Mouse (Mus musculus) hindbrain, embryonic 11.5 days (tissue): Measurements from ENCODE around the gene Pnn. TPM values are rescaled to one million over a fixed set of nuclear protein-coding genes. Genes with fewer than 3 reads are reported as not detected.
"Not testable (repeated sequence)": the region's sequence is repeated elsewhere in the genome, so short reads cannot be mapped to it uniquely, and the experiment has no call there.

ENCODE experiments used
- ATAC-seq: fragments of 200-750 bp; cut with Nextera tagmentation; 2 replicates; pipeline ENCODE4 v1.8.0; 2017; ENCODE audit warnings: mild to moderate bottlenecking, moderate TSS enrichment, moderate library complexity; ENCODE audit not compliant: low FRiP score
- DNase-seq: peaks from one replicate; pipeline ENCODE4 v3.0.0-alpha.2; 2015; ENCODE audit warnings: low spot score
- H3K27ac ChIP-seq: fragments of 300-500 bp; sonication (generic); 2 replicates; pipeline ENCODE4 v1.5.1; 2014; ENCODE audit warnings: mild to moderate bottlenecking, low read depth, low read length
- H3K27me3 ChIP-seq: fragments of 300-500 bp; sonication (generic); 2 replicates; pipeline ENCODE4 v1.6.1; 2014; ENCODE audit warnings: mild to moderate bottlenecking, low read length, moderate library complexity, mixed read lengths; ENCODE audit not compliant: control insufficient read depth, insufficient read depth
- H3K36me3 ChIP-seq: fragments of 300-500 bp; sonication (generic); 2 replicates; pipeline ENCODE4 v1.6.1; 2014; ENCODE audit warnings: mild to moderate bottlenecking, low read length, moderate library complexity, mixed read lengths; ENCODE audit not compliant: control insufficient read depth, insufficient read depth
- H3K4me1 ChIP-seq: fragments of 300-500 bp; sonication (generic); replicated peaks from 2 replicates; pipeline ENCODE4 v1.6.1; 2014; ENCODE audit warnings: low read length, mixed read lengths; ENCODE audit not compliant: control insufficient read depth, insufficient read depth
- H3K4me2 ChIP-seq: fragments of 300-500 bp; sonication (generic); replicated peaks from 2 replicates; pipeline ENCODE4 v1.6.1; 2014; ENCODE audit warnings: mild to moderate bottlenecking, low read depth, low read length
- H3K4me3 ChIP-seq: fragments of 300-500 bp; sonication (generic); 2 replicates; pipeline ENCODE4 v1.5.1; 2014; ENCODE audit warnings: low read depth, low read length
- H3K9ac ChIP-seq: fragments of 300-500 bp; sonication (generic); 2 replicates; pipeline ENCODE4 v1.6.1; 2014; ENCODE audit warnings: low read depth, low read length
- H3K9me3 ChIP-seq: fragments of 300-500 bp; sonication (generic); 2 replicates; pipeline ENCODE4 v1.6.1; 2016; ENCODE audit warnings: low read length; ENCODE audit not compliant: control insufficient read depth
- WGBS: fragments of 180-500 bp; shearing (Covaris S2); extraction: QIAGEN DNeasy Blood & Tissue Kit; methylation state at CpG from one replicate; pipeline ENCODE4 v1.1.7; 2014; 5-methylcytosine and 5-hydroxymethylcytosine counted together
- polyA plus RNA-seq: library from polyadenylated mRNA; unstranded; fragments of >200 nt; fragmentation: Nextera tagmentation; extraction: Ambion mirVana; gene quantifications from 2 replicates; pipeline ENCODE4 v1.2.1, GENCODE M21; 2014

Gene Pnn
- polyA plus RNA-seq, 1 experiment from 2014 or later: 107 TPM

DNA sequence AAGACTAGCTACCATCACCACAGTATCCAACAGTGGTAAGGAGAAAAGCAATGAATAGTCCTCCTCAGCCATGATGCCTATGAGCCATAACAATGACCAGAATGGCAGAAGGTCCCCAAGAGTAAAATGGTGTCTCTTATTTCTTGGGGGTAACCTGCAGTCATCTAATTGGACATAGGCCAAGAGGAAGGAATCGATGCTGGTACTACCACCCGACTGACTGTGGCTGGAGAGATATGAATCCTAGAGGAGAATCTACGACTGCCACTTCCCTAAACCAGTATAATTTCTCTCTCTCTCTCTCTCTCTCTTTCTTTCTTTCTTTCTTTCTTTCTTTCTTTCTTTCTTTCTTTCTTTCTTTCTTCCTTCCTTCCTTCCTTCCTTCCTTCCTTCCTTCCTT lies 14.2 kb upstream of the Pnn start:
- no peak for DNase-seq
- Histone ChIP-seq H3K27ac (no peak overlapping the region), H3K4me1 (no peaks in the 10 kb centered on the region), H3K9ac (no peak overlapping the region), H3K27me3 (no peaks in the 10 kb centered on the region), H3K36me3 (peaks cover 2% of the 10 kb centered on the region; the same call in 1 of the 2 replicates), H3K9me3 (no peaks in the 10 kb centered on the region), H3K4me3 (no peak overlapping the region), H3K4me2 (no peak overlapping the region)
- 88% methylated on average over 3 of the region's 3 CpGs for WGBS
- ATAC-seq: no peak

- no peaks in the 10 kb centered on the region for H3K27me3 ChIP-seq
- WGBS: 97% methylated on average over 5 of the region's 5 CpGs
Observed at GRCm38 (mm10) chr12:59053166-59053565, 13.5 kb upstream of the Pnn start.

DNA sequence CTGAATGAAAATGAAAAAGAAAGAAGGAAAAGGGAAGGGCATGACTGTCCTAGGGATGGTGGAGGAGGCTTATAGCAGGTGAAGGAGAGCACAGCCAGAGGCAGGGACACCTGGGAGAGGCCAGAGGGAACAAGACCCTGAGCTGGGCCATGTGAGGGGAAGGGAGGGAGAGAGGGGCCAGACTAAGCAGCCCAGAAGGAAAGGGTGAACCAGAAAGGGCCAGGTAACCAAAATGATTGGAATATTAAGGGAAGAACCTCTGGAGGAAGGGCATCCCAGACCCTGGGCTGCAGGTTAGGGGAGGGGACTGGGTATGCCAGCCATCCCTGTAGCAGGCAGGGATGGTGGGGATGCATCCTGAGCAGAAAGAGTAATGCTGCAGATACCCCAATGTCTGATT lies 12.7 kb upstream of the Pnn start:
- Histone ChIP-seq H3K27me3 (no peaks in the 10 kb centered on the region), H3K27ac (no peak overlapping the region), H3K36me3 (peaks cover 2% of the 10 kb centered on the region; the same call in 1 of the 2 replicates), H3K4me2 (no peak overlapping the region), H3K4me1 (no peaks in the 10 kb centered on the region), H3K9ac (no peak overlapping the region), H3K9me3 (no peaks in the 10 kb centered on the region), H3K4me3 (no peak overlapping the region)
- ATAC-seq: no peak
- no peak for DNase-seq

More at GRCm38 (mm10) chr12:59053166-59053565, 13.5 kb upstream of the Pnn start:
- Histone ChIP-seq H3K4me3 (no peak overlapping the region), H3K4me1 (no peaks in the 10 kb centered on the region), H3K27ac (no peak overlapping the region), H3K4me2 (no peak overlapping the region), H3K9me3 (no peaks in the 10 kb centered on the region), H3K36me3 (peaks cover 2% of the 10 kb centered on the region; the same call in 1 of the 2 replicates), H3K9ac (no peak overlapping the region)
- DNase-seq (no peak), ATAC-seq (no peak)

DNA sequence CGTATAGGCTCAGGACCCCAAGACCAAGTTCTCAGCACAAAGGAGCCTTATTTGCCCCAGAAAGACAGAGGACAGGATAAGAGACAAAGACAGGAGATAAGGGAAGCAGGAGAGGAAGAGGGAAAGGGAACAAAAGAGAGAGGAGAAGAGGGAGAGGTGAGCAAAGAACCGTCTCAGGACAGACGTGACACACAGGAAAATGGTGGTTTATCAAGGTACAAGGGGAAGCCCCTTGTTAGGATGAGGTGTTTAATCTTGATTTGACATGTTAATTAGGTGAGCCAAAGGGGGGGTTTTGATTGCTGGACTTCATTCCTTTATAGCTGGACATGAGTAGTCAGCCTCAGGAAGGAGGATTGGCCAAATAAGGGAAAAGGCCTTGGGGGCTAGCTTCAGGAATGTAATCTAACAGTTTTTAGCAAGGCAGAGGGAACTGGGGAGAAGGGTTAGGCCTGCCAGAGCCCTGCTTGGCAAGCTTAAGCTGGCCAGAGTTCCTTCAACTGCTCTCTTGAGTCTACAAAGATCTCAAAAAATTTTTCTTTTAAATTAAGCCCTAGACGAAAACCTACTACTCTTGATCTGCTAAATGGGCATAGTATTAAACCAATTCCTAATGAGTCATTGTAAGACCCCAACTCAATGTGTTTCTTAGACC lies 11.4 kb upstream of the Pnn start:
- Histone ChIP-seq H3K36me3 (peaks cover 2% of the 10 kb centered on the region; the same call in 1 of the 2 replicates), H3K27ac (no peak overlapping the region), H3K4me1 (no peaks in the 10 kb centered on the region), H3K4me2 (no peak overlapping the region), H3K9ac (no peak overlapping the region), H3K9me3 (no peaks in the 10 kb centered on the region), H3K27me3 (no peaks in the 10 kb centered on the region), H3K4me3 (no peak overlapping the region)
- DNase-seq (no peak), ATAC-seq (no peak)
- WGBS: 84% methylated on average over 4 of the region's 4 CpGs

GRCm38 (mm10) chr12:59056222-59056621 lies 10.5 kb upstream of the Pnn start:
- no peak for DNase-seq
- H3K9me3 ChIP-seq: no peaks in the 10 kb centered on the region
- H3K27ac ChIP-seq: no peak overlapping the region
- no peaks in the 10 kb centered on the region for H3K4me1 ChIP-seq
- no peaks in the 10 kb centered on the region for H3K27me3 ChIP-seq
- no peak overlapping the region for H3K4me2 ChIP-seq
- no peak overlapping the region for H3K4me3 ChIP-seq
- H3K36me3 ChIP-seq: peaks cover 2% of the 10 kb centered on the region; the same call in 1 of the 2 replicates
- no peak for ATAC-seq
- no peak overlapping the region for H3K9ac ChIP-seq
- 98% methylated on average over 11 of the region's 11 CpGs for WGBS

DNA sequence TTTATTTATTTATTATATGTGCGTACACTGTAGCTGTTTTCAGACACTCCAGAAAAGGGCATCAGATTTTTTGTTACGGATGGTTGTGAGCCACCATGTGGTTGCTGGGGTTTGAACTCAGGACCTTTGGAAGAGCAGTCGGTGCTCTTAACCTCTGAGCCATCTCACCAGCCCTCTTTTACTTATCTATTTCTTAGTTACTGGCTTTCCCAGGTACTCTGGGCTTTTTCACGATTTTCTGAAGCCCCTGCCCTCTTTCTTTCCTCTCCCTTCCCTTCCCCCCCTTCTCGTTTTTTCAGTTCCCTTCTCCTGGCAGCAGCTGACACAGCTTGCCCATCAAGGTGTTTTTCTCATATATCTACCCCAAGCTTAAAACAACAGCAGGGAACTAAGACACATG lies 8.4 kb upstream of the Pnn start:
- not testable (repeated sequence) for DNase-seq, ATAC-seq, H3K36me3 ChIP-seq, H3K4me3 ChIP-seq, H3K27me3 ChIP-seq, H3K4me2 ChIP-seq, H3K27ac ChIP-seq, H3K9me3 ChIP-seq, H3K9ac ChIP-seq, H3K4me1 ChIP-seq
- 88% methylated on average over 5 of the region's 5 CpGs for WGBS

GRCm38 (mm10) chr12:59060322-59060721 lies 6.4 kb upstream of the Pnn start:
- no peaks in the 10 kb centered on the region for H3K36me3 ChIP-seq
- WGBS: 73% methylated on average over 4 of the region's 4 CpGs
- H3K27me3 ChIP-seq: no peaks in the 10 kb centered on the region
- no peaks in the 10 kb centered on the region for H3K4me1 ChIP-seq
- no peak overlapping the region for H3K27ac ChIP-seq
- no peak for ATAC-seq
- H3K4me2 ChIP-seq: peak overlapping the region; percentile 37
- H3K9ac ChIP-seq: peak overlapping the region; percentile 88; the same call in 1 of the 2 replicates
- H3K4me3 ChIP-seq: peak overlapping the region; percentile 84
- no peak for DNase-seq
- H3K9me3 ChIP-seq: no peaks in the 10 kb centered on the region

DNA sequence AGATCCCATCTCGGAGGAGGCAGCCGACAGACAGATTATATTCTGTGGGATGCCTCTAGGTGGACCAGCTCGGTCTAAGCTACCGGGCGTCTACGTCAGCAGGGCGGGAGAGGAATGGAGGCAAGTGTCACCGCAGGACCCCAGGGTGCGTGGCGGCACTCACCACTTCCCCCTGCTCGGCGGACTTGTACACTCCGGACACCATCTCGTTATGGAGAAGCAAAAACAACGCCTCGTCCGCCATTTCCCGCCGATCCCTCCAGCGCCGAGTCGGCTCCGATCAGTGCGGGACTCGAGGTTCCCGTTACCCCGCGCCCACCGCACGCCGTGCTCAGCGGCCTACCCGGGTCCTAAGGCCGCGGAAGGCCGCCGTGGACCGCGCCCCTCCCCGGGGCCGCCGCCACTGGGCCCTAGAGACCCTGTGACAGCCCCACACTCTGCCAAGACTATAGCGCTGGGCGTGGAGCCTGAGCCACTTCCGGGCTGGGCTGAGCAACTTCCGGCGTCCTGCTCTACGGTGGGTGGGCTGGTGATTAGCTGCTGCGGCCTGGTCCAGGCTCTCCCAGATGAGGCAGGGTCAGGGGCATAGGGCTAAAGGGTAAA lies 5.6 kb upstream of the Pnn start, which contains the start of gene Trappc6b:
TSS of gene Trappc6b (minus strand) at position 480 of the 603 bp plus-strand sequence.
- no peaks in the 10 kb centered on the region for H3K36me3 ChIP-seq
- no peaks in the 10 kb centered on the region for H3K9me3 ChIP-seq
- peak within 1 kb of the TSS; percentile 88 for H3K9ac ChIP-seq
- H3K4me3 ChIP-seq: peak within 1 kb of the TSS; percentile 84
- H3K27me3 ChIP-seq: no peaks in the 10 kb centered on the region
- WGBS: under 1% methylated on average over 48 of the region's 49 CpGs
- DNase-seq: peak; percentile 88
- no peaks in the 10 kb centered on the region for H3K4me1 ChIP-seq
- peak within 1 kb of the TSS; percentile 37 for H3K4me2 ChIP-seq
- ATAC-seq: peak; percentile 97
- peak within 1 kb of the TSS; percentile 82 for H3K27ac ChIP-seq

DNA sequence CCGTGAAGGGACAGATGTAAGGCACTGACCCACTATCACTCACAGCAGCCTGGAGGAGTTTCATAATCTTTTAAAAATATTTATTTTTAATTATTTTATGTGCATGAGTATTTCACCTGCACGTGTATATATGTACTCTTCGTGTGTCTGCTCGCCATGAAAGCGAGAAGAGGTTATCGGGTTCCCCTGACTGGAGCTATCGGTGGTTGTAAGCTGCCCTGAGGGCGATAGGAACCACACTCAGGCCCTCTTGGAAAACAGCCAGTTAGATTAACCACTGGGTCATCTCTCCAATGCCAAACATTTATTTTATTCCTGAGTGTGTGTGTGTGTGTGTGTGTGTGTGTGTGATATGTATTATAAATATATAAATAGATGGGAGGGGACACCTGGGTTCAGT lies 1.8 kb upstream of the Pnn start:
- no peak overlapping the region for H3K4me3 ChIP-seq
- H3K4me1 ChIP-seq: no peaks in the 10 kb centered on the region
- DNase-seq (no peak), ATAC-seq (no peak)
- H3K27ac ChIP-seq: no peak overlapping the region
- 77% methylated on average over 8 of the region's 8 CpGs for WGBS
- H3K4me2 ChIP-seq: no peak overlapping the region
- no peaks in the 10 kb centered on the region for H3K27me3 ChIP-seq
- no peak overlapping the region for H3K9ac ChIP-seq
- H3K36me3 ChIP-seq: peaks cover 5% of the 10 kb centered on the region; the same call in 1 of the 2 replicates
- no peaks in the 10 kb centered on the region for H3K9me3 ChIP-seq
